Mouse (Mus musculus) lung, adult 18-20 months (tissue): Measurements from ENCODE around the gene Brinp3.
"Not testable (repeated sequence)": the region's sequence is repeated elsewhere in the genome, so short reads cannot be mapped to it uniquely, and the experiment has no call there.

Source experiments
- DNase-seq, 2 experiments: peaks; one replicate each; pipeline ENCODE4 v3.0.0; 2022; ENCODE audit warnings: mixed read lengths in 2 of 2

Brinp3 gene

DNA sequence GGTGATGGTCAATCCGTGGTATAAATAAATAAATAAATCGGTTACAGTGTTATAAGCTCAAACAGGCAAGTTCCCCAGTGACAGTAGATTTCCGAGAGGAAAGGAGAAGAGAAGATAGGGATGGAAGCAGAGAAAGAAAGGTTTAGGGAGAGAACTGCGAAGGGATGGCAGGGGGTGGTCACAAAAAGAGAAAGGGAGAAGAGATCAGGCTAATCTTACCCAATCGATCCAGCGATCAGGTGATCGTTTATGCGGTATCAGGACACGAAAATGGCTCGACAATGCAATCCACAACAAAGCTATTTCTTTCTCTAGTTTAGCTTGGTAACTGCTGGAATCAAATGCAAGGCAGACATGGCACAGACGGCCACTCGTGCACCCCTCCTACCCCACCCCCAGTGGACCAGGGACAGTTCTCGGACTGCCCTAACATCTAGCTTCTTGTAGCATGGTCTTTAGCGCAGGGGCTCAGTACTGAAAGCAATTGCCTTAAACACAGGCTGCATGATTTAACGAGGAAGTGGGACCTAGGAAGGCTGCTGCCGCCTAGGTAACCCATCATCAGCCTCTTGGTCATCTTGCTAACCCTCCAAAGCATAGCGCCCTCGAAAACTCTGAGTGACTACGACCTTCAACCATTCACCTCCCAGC lies at the start of gene Brinp3:
Brinp3 (plus strand) TSS at position 80 of the 651 bp plus-strand sequence.
- no peak for DNase-seq

- no peak for DNase-seq
Observed at GRCm38 (mm10) chr1:146494221-146494620, 339 bp upstream of the Brinp3 start.

- no peak for DNase-seq
Observed at GRCm38 (mm10) chr1:146495386-146495785, 826 bp downstream of the Brinp3 start.

- no peak for DNase-seq
Observed at GRCm38 (mm10) chr1:146497381-146498081, 3.0 kb downstream of the Brinp3 start.

- DNase-seq, result no peak
Observed at GRCm38 (mm10) chr1:146498085-146498779, 3.7 kb downstream of the Brinp3 start.

DNA sequence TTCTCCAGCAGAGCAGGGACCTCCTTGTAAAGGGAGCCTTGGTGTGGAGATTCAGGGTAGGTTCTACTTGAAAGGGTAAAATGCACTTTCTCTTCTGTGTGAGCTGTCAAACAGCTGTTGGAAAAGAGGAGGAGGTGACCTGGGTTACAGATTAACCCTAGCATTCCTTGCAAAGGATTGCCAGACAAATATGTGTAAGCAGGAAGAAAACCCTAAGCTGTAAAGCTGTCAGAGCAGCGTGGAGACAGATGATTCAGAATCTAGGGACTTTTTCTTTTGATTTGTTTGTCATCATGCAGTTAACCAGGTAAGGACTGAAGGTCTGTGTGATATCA lies 4.2 kb downstream of the Brinp3 start:
- DNase-seq, result no peak

- DNase-seq, result no peak
Observed at GRCm38 (mm10) chr1:146515377-146515776, 20.8 kb downstream of the Brinp3 start.

GRCm38 (mm10) chr1:146523727-146524573 lies 29.4 kb downstream of the Brinp3 start:
- DNase-seq, result no peak

- DNase-seq, result no peak
Observed at GRCm38 (mm10) chr1:146528572-146528971, 34.0 kb downstream of the Brinp3 start.

- DNase-seq, result no peak
Observed at GRCm38 (mm10) chr1:146546847-146547428, 52.4 kb downstream of the Brinp3 start.

GRCm38 (mm10) chr1:146556982-146557381 lies 62.4 kb downstream of the Brinp3 start:
- DNase-seq, result no peak

GRCm38 (mm10) chr1:146562144-146562543 lies 67.6 kb downstream of the Brinp3 start:
- no peak for DNase-seq

DNA sequence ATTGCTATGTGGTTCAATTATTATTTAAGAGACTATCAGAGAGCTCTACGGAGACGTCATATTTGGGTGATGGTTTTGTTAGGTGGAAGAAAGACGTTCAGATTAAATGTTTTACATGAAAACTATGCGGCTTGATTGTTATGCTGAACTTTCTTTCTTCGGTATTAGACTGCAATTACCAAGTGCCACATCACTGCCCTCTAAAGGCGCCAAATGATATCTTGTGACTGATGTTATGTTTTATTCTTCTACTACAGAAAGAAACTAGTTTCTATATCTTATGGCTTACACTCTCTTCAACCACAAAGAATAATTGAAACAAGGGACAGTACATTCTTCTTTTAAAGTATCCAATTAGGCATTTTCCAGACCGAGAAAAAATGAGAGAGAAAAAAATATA lies 89.6 kb downstream of the Brinp3 start:
- no peak for DNase-seq

GRCm38 (mm10) chr1:146632895-146633294 lies 138.3 kb downstream of the Brinp3 start:
- no peak for DNase-seq

DNA sequence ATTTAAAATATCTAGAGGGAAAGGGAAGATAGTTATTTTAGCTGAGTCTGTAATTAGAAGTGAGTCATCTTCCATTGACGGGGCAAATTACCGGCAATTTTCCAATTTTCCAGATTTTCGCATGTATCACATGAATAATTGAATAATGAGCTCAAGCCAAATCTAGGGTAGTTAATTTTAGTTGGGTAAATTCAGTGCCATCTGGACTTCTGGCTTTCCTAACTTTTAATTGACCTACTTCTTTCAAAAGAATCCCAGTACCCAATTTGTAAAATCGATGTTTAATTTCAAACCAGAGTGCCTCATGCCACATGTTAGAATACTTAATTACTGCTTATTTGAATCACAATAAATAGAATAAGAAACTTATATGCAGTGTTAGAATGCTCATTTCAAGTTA lies 162.7 kb downstream of the Brinp3 start:
- DNase-seq, result no peak

GRCm38 (mm10) chr1:146700724-146701123 lies 206.2 kb downstream of the Brinp3 start:
- DNase-seq, result no peak

DNA sequence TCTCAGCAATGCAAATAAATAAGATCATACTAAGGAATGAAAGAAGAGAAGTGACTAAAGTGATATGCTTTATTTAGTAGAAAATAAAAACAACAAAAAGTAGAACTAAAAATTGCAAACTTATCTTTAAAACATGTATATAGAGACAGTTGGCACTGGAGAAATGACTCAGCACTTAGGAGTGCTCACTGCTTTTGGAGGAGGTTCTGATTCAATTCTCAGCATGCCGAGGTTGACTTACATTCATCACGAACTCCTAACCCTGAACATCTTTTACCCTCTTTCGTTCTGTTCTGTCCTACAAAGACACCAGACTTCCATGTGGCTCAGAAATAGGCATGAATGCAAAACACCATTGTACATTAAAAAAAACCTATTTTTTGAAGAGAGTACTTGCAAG lies 225.0 kb downstream of the Brinp3 start:
- DNase-seq, result no peak

DNA sequence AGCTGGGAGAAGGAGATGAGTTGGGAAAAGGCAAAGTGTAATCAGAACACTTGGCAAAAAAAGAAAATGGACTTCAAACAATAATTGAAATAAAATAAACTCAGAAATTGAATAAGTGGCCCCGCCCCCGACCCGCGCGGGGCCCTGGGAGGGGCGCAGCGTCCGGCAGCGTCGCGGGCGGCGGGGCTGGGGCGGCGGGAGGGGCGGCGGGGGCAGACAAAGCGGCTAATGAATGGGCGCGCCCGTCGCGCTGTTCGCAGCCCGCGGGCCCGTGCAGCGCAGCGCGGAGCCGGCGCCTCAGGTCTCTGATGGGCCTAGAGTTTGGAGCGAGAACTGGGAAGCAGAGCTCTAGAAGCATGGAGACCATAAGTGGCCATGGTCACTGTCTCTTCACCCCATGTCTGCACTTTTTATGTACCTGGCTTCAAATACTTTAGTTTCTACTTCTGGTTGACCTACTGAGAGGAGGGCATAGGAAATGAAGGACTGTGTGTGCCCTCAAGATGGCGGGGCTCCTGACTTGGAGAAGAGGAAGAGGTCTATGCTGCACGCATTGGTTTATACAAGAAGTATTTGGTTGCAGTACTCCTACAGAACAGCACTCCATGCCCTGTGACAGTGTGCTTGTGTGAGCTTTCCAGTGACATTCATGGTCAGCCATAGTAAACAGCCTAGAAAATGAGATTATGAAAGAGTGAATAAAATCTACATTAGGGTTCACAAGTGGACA lies 230.4 kb downstream of the Brinp3 start:
- not testable (repeated sequence) for DNase-seq

GRCm38 (mm10) chr1:146751066-146751465 lies 256.5 kb downstream of the Brinp3 start:
- no peak for DNase-seq

DNA sequence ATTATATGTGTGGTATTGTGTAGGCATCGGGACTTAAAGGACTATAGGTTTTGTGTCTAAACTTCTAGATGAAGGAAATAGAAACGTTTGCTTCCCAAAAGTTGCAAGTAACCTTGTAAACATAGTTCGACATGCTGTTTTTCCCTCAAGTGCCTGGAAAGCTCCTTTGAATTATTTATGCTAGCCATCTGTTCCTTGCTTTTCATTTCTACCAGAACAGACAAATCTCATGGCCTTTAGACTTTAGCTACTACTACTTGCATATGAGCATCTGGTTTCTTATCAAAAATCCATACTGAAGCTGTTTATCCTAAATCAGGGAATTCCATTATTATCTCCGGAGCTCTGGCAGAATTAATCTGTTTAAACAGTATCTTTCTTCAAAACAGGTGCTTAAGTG lies 288.7 kb downstream of the Brinp3 start:
- no peak for DNase-seq

GRCm38 (mm10) chr1:146787236-146787635 lies 292.7 kb downstream of the Brinp3 start:
- DNase-seq, result no peak

GRCm38 (mm10) chr1:146792826-146793225 lies 298.3 kb downstream of the Brinp3 start:
- no peak for DNase-seq
